Mouse (Mus musculus) midbrain, embryonic 14.5 days (tissue): ENCODE data around the gene Vmp1. TPM values are rescaled to one million over a fixed set of nuclear protein-coding genes. Genes with fewer than 3 reads are reported as not detected.

ENCODE experiments used
- ATAC-seq: fragments of 200-750 bp; cut with Nextera tagmentation; 2 replicates; pipeline ENCODE4 v1.8.0; 2017; ENCODE audit warnings: moderate number of reproducible peaks, moderate library complexity; ENCODE audit not compliant: low FRiP score, low TSS enrichment
- DNase-seq: peaks from one replicate; pipeline ENCODE4 v3.0.0-alpha.2; 2015
- H3K27ac ChIP-seq: fragments of 300-500 bp; sonication (generic); replicated peaks from 2 replicates; pipeline ENCODE4 v1.5.1; 2014; ENCODE audit warnings: mild to moderate bottlenecking, low read depth, low read length, moderate library complexity
- H3K27me3 ChIP-seq: fragments of 300-500 bp; sonication (generic); 2 replicates; pipeline ENCODE4 v1.6.1; 2014; ENCODE audit warnings: low read length, control low read depth, mixed read lengths; ENCODE audit not compliant: control insufficient read depth, insufficient read depth
- H3K36me3 ChIP-seq: fragments of 300-500 bp; sonication (generic); 2 replicates; pipeline ENCODE4 v1.6.1; 2014; ENCODE audit warnings: low read length, control low read depth; ENCODE audit not compliant: control insufficient read depth, insufficient read depth
- H3K4me1 ChIP-seq: fragments of 300-500 bp; sonication (generic); 2 replicates; pipeline ENCODE4 v1.6.1; 2014; ENCODE audit warnings: mild to moderate bottlenecking, antibody characterized with exemption, low read length, control low read depth; ENCODE audit not compliant: control insufficient read depth, insufficient read depth
- H3K4me2 ChIP-seq: fragments of 300-500 bp; sonication (generic); 2 replicates; pipeline ENCODE4 v1.6.1; 2014; ENCODE audit warnings: mild to moderate bottlenecking, low read length, moderate library complexity
- H3K4me3 ChIP-seq: fragments of 300-500 bp; sonication (generic); replicated peaks from 2 replicates; pipeline ENCODE4 v1.5.1; 2014; ENCODE audit warnings: low read depth, low read length
- H3K9ac ChIP-seq: fragments of 300-500 bp; sonication (generic); replicated peaks from 2 replicates; pipeline ENCODE4 v1.6.1; 2014; ENCODE audit warnings: mild to moderate bottlenecking, low read length, moderate library complexity
- H3K9me3 ChIP-seq: fragments of 300-500 bp; sonication (generic); 2 replicates; pipeline ENCODE4 v1.6.1; 2016; ENCODE audit warnings: low read length, control low read depth, mixed read lengths; ENCODE audit not compliant: control insufficient read depth
- WGBS: fragments of 180-500 bp; shearing (Covaris S2); extraction: QIAGEN DNeasy Blood & Tissue Kit; methylation state at CpG from one replicate; pipeline ENCODE4 v1.1.7; 2014; 5-methylcytosine and 5-hydroxymethylcytosine counted together
- polyA plus RNA-seq: library from polyadenylated mRNA; unstranded; fragments of >200 nt; fragmentation: Nextera tagmentation; extraction: Ambion mirVana; gene quantifications from 2 replicates; pipeline ENCODE4 v1.2.1, GENCODE M21; 2014

The Vmp1 gene
- polyA plus RNA-seq, 1 experiment from 2014 or later = 129 TPM

GRCm38 (mm10) chr11:86598154-86598553 lies 85.5 kb downstream of the Vmp1 start:
- Histone ChIP-seq H3K9ac (no peak overlapping the region), H3K36me3 (0 out of 2 replicates have a peak, but pooled peaks cover 4% of the 10 kb centered on the region), H3K4me1 (peaks cover 4% of the 10 kb centered on the region; the same call in 1 of the 2 replicates), H3K4me2 (no peak overlapping the region), H3K4me3 (no peak overlapping the region), H3K27me3 (no peaks in the 10 kb centered on the region), H3K9me3 (no peaks in the 10 kb centered on the region), H3K27ac (no peak overlapping the region)
- 91% methylated on average over 5 of the region's 5 CpGs for WGBS
- ATAC-seq = no peak
- no peak for DNase-seq

DNA sequence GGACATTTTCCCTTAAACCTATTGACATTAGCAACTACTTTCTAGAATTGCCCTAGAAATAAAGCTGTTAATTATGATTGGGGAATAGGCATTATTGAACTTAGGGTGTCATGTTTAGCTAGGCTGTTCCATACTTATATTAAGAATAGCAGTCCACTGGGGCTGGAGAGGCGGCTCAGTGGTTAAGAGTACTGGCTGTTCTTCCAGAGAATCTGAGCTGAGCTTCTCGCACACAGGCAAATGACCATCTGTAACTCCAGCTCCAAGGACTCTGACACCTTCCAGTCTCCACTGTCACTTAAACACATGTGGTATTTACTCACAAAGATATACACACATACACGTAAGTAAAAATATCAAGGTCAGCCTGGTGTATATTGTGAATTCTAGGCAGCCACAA lies 86.7 kb downstream of the Vmp1 start:
- 96% methylated on average over 3 of the region's 3 CpGs for WGBS
- ATAC-seq = no peak
- no peak for DNase-seq
- H3K9ac ChIP-seq = no peak overlapping the region
- 0 out of 2 replicates have a peak, but pooled peaks cover 4% of the 10 kb centered on the region for H3K36me3 ChIP-seq
- H3K4me3 ChIP-seq = no peak overlapping the region
- no peaks in the 10 kb centered on the region for H3K27me3 ChIP-seq
- no peaks in the 10 kb centered on the region for H3K9me3 ChIP-seq
- H3K4me2 ChIP-seq = no peak overlapping the region
- H3K4me1 ChIP-seq = peaks cover 11% of the 10 kb centered on the region; the same call in 1 of the 2 replicates
- no peak overlapping the region for H3K27ac ChIP-seq

DNA sequence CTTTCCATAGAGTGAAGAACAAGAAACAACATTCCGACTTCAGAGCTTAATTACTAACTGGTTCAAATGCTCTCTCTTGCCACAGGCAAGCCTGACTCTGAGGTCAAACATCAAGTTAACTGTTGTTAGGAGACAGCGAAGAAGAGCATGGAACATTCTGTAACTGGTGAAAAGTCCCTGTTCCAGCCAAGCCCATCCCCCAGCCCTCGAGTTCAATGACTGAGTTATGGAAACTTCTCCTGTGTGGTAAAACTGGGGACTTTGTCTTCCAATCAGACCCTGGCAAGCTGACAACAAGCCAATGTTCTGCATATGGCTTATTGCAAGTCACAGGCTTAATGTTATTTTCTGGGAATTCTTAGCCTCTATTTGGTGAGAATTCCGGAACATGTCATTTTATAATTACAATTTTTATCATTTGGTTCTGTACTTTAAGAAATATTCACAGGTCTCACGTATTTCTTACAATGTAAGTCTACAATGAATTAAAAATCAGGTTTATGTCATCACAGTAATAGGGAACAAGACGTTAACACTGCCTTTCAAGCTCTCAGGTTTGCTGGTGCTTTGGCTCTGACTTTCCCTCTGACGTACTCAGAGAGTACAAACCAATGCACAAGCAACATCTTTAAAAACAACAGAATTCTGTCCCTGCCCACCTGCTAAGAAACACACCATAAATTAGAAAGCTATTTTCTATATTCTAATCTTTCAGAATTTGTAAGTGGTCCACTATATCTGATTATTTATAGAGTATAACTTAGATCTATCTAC lies 87.3 kb downstream of the Vmp1 start:
- H3K9ac ChIP-seq = no peak overlapping the region
- H3K9me3 ChIP-seq = no peaks in the 10 kb centered on the region
- 89% methylated on average over 7 of the region's 7 CpGs for WGBS
- DNase-seq = no peak
- H3K4me3 ChIP-seq = no peak overlapping the region
- no peak overlapping the region for H3K4me2 ChIP-seq
- no peaks in the 10 kb centered on the region for H3K27me3 ChIP-seq
- ATAC-seq = no peak
- 0 out of 2 replicates have a peak, but pooled peaks cover 4% of the 10 kb centered on the region for H3K36me3 ChIP-seq
- H3K27ac ChIP-seq = no peak overlapping the region
- H3K4me1 ChIP-seq = peaks cover 11% of the 10 kb centered on the region; the same call in 1 of the 2 replicates

DNA sequence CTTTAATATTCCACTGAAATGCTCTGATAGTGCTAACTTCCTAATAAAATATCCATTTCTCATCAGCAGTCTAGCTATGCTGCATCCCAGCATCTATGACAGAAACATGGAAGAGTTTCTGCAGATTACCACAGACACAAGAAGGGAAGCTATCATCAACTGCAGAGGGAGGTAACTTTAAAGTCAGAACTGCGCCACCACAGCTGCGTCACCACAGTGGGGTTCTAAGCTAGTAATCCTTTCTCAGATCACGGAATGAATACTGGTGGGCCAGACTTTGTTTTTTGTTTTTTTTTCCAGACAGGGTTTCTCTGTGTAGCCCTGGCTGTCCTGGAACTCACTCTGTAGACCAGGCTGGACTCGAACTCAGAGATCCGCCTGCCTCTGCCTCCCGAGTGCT lies 88.3 kb downstream of the Vmp1 start:
- Histone ChIP-seq H3K9ac (no peak overlapping the region), H3K4me3 (no peak overlapping the region), H3K9me3 (no peaks in the 10 kb centered on the region), H3K36me3 (0 out of 2 replicates have a peak, but pooled peaks cover 4% of the 10 kb centered on the region), H3K4me2 (no peak overlapping the region), H3K4me1 (peaks cover 11% of the 10 kb centered on the region; the same call in 1 of the 2 replicates), H3K27me3 (no peaks in the 10 kb centered on the region), H3K27ac (no peak overlapping the region)
- ATAC-seq (no peak), DNase-seq (no peak)
- 91% methylated on average over 6 of the region's 6 CpGs for WGBS

DNA sequence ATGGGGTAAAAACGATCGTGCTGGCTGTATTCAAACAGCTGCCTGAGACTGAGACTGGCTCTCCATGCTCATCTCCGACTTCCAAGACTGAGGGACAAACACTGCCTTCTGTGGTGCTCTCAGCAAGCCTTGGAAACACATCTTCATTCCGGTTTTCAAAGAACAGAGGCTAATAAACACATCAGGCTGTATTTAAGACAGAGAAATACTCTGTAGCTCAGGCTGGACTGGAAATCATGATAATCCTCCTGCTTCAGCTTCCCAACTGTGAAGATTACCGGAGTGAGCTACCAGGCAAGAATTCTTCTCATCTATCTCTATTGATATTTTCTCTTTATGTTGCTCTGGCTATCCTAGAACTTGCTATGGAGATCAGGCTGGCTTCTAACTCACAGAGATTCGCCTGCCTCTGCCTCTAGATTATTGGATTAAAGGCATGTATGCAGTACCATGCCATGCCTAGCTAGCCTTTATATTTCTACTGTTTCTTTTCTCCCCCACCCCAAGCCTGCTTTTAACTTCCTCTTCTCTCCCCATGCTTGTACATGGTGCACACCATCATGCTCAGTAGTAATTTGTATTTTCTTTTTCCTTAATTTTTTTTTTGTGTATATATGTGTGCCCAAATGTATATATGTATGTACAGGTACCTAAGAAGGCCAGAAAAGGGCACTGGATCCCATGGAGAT lies 89.3 kb downstream of the Vmp1 start:
- no peaks in the 10 kb centered on the region for H3K36me3 ChIP-seq
- no peak overlapping the region for H3K4me2 ChIP-seq
- no peak for DNase-seq
- H3K9ac ChIP-seq = no peak overlapping the region
- H3K4me1 ChIP-seq = peaks cover 11% of the 10 kb centered on the region; the same call in 1 of the 2 replicates
- H3K27me3 ChIP-seq = no peaks in the 10 kb centered on the region
- no peak for ATAC-seq
- H3K9me3 ChIP-seq = no peaks in the 10 kb centered on the region
- H3K27ac ChIP-seq = no peak overlapping the region; the same call in 1 of the 2 replicates
- H3K4me3 ChIP-seq = no peak overlapping the region
- 75% methylated on average over 6 of the region's 6 CpGs for WGBS

DNA sequence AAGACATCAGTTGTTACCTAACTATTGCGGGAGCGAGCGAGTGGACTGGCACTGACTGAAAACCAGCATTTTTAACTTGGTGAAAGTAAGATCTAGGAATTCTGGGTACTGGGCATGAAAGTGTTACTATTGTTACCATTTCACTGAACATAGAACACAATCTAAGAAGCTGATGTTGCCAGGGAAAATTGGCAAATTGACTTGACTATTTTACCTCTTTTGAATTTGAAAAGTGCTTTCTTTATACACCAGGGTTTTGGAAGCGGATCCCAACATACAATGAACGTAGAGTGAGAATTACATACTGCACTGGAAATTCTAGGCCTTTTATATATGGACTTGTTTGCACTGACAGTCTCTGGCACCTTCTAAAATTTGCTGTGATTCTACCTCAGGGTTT lies 90.2 kb downstream of the Vmp1 start:
- H3K4me1 ChIP-seq = peaks cover 11% of the 10 kb centered on the region; the same call in 1 of the 2 replicates
- no peaks in the 10 kb centered on the region for H3K27me3 ChIP-seq
- H3K9ac ChIP-seq = no peak overlapping the region
- H3K4me3 ChIP-seq = no peak overlapping the region
- ATAC-seq (no peak), DNase-seq (no peak)
- 53% methylated on average over 5 of the region's 5 CpGs for WGBS
- H3K27ac ChIP-seq = no peak overlapping the region
- H3K4me2 ChIP-seq = no peak overlapping the region
- no peaks in the 10 kb centered on the region for H3K9me3 ChIP-seq
- H3K36me3 ChIP-seq = no peaks in the 10 kb centered on the region

DNA sequence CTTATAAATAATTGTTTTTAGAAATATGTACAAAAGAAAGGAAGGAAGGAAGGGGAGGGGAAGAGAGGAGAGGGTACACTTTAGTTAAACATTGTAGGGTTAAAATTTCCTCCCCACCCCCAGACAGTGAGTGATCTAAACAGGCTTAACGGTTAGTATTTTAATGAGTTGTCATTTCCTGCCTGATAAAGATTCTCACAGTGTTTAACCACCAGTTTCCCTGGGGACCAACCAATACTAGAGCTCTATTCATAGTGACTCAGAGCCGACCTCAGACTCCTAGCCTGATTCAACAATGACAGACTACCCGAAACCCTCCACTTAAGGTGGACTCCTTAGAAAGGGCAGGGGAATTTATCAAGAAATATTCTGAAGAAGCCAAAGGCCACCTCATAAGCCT lies 90.6 kb downstream of the Vmp1 start:
- H3K27me3 ChIP-seq = no peaks in the 10 kb centered on the region
- DNase-seq = peak; percentile 59
- no peak overlapping the region for H3K4me3 ChIP-seq
- H3K36me3 ChIP-seq = no peaks in the 10 kb centered on the region
- no peak overlapping the region for H3K27ac ChIP-seq
- H3K9me3 ChIP-seq = no peaks in the 10 kb centered on the region
- no peak overlapping the region for H3K9ac ChIP-seq
- H3K4me1 ChIP-seq = peaks cover 11% of the 10 kb centered on the region; the same call in 1 of the 2 replicates
- no peak for ATAC-seq
- 25% methylated on average over 3 of the region's 3 CpGs for WGBS
- H3K4me2 ChIP-seq = no peak overlapping the region

GRCm38 (mm10) chr11:86591931-86592616 lies 91.6 kb downstream of the Vmp1 start:
- H3K27me3 ChIP-seq = no peaks in the 10 kb centered on the region
- no peak overlapping the region for H3K4me2 ChIP-seq
- H3K9me3 ChIP-seq = no peaks in the 10 kb centered on the region
- no peak overlapping the region for H3K27ac ChIP-seq
- ATAC-seq = no peak
- 85% methylated on average over 2 of the region's 2 CpGs for WGBS
- H3K9ac ChIP-seq = no peak overlapping the region
- no peak for DNase-seq
- H3K36me3 ChIP-seq = no peaks in the 10 kb centered on the region
- peaks cover 14% of the 10 kb centered on the region; the same call in 1 of the 2 replicates for H3K4me1 ChIP-seq
- H3K4me3 ChIP-seq = no peak overlapping the region
